Mouse (Mus musculus) cerebral cortex, adult 2 months (tissue): ENCODE data around the gene Asb4.

Experiments used
- WGBS: fragments of 180-500 bp; shearing (Covaris S2); methylation state at CpG from one replicate; pipeline ENCODE4 v1.1.7; 2018; 5-methylcytosine and 5-hydroxymethylcytosine counted together

Asb4 gene

GRCm38 (mm10) chr6:5401394-5401793, 18.2 kb downstream of the Asb4 start:
- WGBS, result under 1% methylated on average over 3 of the region's 3 CpGs

DNA sequence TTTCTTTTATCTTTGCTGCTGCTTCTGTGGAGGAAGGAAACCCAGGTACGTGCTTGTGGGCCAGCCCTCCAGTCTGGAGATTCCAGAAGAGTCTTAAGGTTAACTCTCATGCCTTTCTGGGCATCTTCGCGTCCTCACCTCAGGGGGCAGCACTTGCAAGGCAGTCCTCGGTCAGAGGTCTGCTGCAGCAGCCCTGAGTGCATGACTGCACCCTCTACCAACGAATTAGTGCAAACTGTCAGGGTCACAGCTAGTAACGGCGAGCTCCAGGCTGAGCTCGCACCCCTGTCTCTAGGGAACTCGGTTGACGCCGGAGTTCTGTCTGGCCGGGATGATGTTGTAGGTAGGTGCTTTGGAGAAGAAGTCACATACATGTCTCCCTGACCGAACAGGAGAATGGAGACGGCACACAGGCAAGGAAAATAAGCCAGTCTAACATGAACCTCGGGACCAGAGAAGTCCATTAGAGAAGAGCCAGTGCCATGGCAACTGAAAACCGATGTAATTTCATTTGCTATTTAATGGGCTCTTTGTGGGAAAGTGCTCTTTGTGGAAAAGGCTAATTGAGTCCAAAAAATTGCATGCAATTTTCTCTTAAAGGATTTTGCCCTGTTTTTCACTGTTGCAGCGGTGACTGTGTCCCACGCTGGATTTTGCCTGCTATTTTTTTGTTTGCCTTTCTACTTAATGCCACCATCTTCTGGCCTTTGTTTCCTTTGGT, 20.1 kb downstream of the Asb4 start:
- WGBS, result 22% methylated on average over 18 of the region's 18 CpGs

GRCm38 (mm10) chr6:5404016-5404415, 20.8 kb downstream of the Asb4 start:
- 90% methylated on average over 6 of the region's 6 CpGs for WGBS

GRCm38 (mm10) chr6:5408451-5409177, 25.4 kb downstream of the Asb4 start:
- 36% methylated on average over 8 of the region's 8 CpGs for WGBS

- 73% methylated on average over 4 of the region's 4 CpGs for WGBS
Measured at GRCm38 (mm10) chr6:5409676-5410075, 26.5 kb downstream of the Asb4 start.

GRCm38 (mm10) chr6:5410697-5411391, 27.7 kb downstream of the Asb4 start:
- WGBS, result 61% methylated on average over 6 of the region's 6 CpGs

GRCm38 (mm10) chr6:5413282-5413681, 30.1 kb downstream of the Asb4 start:
- 51% methylated on average over 8 of the region's 8 CpGs for WGBS

DNA sequence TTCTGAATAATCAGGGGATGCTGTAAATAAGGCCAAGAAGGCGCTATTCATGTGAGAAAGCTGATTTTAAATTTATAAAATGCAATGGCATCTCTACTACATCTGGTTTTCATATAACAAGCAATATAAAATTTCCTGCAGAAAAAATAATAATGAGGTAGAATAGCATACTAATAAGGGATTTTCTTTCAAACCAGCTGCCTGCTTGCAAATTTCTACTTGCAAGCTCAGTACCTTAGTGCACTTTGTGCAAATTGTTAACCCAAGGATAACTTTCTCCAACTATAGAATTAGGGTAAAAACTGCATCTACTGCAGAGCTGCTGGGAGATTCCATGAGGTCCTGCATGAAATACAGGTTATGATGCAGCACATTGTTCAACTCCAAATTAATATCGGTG, 38.3 kb downstream of the Asb4 start:
- WGBS, result 95% methylated on average over 2 of the region's 2 CpGs

DNA sequence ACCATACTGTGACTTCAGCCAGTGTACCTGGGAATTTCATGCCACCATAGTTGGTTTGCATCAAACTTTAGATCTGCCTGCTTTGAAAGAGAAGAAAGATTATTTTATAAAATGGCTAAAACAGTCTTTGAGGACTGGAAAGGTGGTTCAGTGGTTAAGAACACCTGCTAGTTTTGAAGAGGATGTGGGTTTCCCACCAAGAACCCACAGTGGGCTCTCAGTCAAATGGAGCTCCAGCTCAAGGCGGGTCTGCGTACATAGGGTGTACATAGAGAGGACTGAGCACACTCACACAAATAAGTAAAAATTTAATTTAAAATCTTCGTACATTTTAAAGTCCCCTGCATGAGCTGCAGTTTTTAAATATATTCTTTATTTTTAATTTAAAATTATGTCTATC, 39.2 kb downstream of the Asb4 start:
- WGBS, result 98% methylated on average over 3 of the region's 3 CpGs

DNA sequence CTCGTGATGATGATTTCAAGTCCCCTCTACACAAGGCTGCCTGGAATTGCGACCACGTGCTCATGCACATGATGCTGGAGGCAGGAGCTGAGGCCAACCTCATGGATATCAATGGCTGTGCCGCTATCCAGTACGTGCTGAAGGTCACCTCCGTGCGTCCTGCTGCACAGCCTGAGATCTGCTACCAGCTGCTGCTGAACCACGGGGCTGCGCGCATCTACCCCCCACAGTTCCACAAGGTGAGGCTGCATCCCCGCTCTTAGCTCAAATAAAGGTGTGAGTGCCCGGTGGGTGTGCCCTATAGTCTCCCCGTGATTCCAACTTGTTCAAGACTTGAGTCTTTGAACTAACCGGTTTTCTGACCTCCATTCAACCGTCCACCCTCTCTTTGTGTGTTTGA, 40.4 kb downstream of the Asb4 start:
- 91% methylated on average over 15 of the region's 15 CpGs for WGBS

GRCm38 (mm10) chr6:5427033-5427432, 43.8 kb downstream of the Asb4 start:
- 96% methylated on average over 2 of the region's 2 CpGs for WGBS

DNA sequence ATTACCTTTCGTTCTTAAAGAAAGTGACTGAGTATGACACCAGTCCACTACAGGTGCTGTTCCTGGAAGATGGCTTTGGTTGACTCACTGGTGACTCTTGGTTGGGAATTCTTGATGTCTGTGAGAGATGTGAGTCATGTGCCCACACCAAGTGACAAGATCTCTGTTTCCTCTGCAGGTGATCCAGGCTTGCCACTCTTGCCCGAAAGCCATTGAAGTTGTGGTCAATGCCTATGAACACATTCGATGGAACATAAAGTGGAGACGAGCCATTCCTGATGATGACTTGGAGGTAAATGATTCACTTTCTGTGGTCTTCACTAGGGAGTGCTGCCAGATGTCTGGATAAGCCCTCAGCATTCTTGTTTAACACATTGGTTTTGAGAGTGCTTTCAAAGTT, 46.4 kb downstream of the Asb4 start:
- WGBS, result over 99% methylated on average over 4 of the region's 4 CpGs

DNA sequence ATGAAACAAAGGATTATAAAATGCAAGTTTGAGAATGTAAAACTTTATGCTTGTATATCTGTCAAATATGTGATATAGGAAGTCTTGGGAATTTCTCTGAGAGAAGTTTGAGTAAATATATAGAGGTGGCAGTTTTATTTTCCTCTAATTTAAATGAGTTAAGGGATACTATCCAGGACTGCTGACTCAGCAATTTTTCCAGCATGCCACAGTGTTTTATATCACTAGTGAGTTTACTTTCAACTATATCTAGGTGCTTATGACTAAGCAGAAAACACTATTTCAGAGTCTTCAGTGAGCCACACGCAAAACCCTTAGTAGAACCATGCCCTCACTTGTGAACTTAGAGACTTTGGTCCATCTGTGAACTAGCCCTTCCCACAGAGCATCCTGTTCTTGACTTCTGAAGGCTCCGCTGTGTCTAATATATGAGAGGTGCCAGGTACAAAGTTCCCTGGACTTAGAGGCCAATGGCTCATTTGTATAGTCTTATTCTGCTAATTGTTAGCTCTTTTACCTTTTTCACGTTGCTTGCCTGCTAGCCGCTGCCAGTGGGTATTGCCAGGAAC, 46.9 kb downstream of the Asb4 start:
- 98% methylated on average over 4 of the region's 4 CpGs for WGBS

DNA sequence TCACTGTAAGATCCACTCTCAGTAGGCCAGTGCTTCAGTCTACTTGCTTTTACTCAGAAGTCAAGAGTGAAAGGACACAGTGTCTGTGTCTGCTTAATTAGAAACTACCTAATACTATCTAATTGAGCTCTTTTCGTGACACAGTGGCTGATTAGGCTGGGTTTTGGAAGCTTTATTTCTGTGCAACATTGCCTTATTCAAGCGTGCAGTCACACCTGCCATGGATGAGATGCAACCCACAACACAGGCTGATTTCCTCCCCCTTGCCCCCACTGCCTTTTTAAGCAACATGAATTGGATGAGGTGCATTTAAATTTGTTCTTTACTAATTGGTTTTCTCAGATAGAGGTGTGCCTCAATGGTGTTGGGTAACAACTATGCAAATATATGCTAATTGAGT, 50.7 kb downstream of the Asb4 start:
- WGBS, result 72% methylated on average over 2 of the region's 2 CpGs

- WGBS, result 53% methylated on average over 4 of the region's 4 CpGs
Measured at GRCm38 (mm10) chr6:5437757-5438156, 54.6 kb downstream of the Asb4 start.

- WGBS, result 97% methylated on average over 6 of the region's 6 CpGs
Measured at GRCm38 (mm10) chr6:5441221-5441620, 58.0 kb downstream of the Asb4 start.

DNA sequence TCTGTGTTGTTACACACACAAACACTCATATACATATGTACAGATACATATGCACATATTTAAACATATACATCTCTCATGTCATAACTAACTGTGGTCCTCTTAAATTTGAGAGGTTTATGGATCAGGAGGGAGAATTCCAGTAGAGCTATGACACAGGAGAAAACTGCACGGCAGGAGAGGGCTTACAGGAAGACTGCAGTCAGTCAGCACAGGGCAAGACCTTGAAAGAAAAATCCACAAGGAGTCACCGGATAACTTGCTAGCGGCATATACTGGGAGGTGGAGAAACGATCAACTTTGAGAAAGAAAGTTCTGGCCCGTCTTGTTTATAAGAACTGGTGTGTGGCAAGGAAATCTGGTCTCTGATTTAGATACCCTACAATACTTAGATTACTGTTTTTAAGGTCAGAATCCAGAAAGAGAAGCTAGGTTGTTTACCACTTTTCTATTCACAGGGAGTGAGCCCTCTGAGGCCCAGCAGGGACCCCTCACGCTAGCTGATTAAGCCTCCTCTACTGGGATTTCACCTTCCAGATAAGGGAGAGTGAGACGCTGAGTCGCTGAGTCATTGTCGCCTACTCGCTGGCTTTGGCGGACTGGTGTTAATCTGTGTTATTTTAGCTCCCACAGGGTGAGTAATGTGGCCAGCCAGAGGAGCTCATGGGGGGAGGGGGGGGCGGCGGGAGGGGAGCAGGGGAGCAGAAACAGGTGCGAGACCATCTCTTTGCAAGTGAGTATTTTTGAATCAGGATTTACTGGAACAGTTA, 59.3 kb downstream of the Asb4 start:
- WGBS, result 18% methylated on average over 14 of the region's 14 CpGs

- WGBS, result 23% methylated on average over 13 of the region's 13 CpGs
Measured at GRCm38 (mm10) chr6:5443104-5443863, 60.1 kb downstream of the Asb4 start.

DNA sequence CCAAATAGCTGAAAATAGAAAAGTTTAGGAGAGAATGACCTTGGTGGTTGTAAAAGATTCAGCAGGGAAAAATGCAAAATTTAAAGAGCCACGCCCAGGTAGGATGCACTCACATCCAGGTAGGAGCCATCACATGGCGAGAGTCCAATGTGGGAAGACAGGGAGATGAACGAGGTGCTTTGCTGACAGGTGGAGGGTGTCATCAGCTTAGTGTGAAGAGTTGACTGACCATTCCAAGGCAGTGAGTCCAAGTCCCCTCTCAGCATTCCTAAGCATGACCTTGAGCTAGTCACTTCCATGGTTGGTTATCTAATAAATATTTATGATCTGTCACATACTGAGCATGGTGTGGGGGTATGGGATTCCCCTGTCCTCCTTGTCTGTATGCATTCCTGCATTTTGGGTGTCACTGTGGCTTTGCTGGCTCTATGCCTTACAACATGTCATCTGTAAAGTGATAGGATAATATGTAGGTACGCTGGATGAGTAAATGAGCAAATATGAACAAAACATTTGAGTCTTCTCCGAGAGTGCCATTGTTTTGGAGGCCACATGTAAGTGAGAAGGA, 61.2 kb downstream of the Asb4 start:
- WGBS, result 96% methylated on average over 5 of the region's 5 CpGs

- WGBS, result 84% methylated on average over 4 of the region's 4 CpGs
Measured at GRCm38 (mm10) chr6:5447013-5447412, 63.8 kb downstream of the Asb4 start.

- WGBS, result 69% methylated on average over 6 of the region's 6 CpGs
Measured at GRCm38 (mm10) chr6:5447546-5447945, 64.4 kb downstream of the Asb4 start.
